Mouse (Mus musculus): ENCODE data around the gene Tac1. TPM values are rescaled to one million over a fixed set of nuclear protein-coding genes. Genes with fewer than 3 reads are reported as not detected.
"Not testable (repeated sequence)": the region's sequence is repeated elsewhere in the genome, so short reads cannot be mapped to it uniquely, and the experiment has no call there.

Tac1 gene
- total RNA-seq (2021), result 10 to 100 TPM; 20.5 to 34.8 TPM
- long read RNA-seq, experiment 1, transcript Tac1-203 (6 exons, 691 nt), result major isoform, 10 of 14 reads
- long read RNA-seq, experiment 1, partial matches to known transcripts, result 3 of 14 reads
- long read RNA-seq, experiment 1, other reads (novel, unspliced or antisense), result 0 of 14 reads
- long read RNA-seq, experiment 2, partial matches to known transcripts, result 1 of 3 reads
- long read RNA-seq, experiment 2, other reads (novel, unspliced or antisense), result 0 of 3 reads

DNA sequence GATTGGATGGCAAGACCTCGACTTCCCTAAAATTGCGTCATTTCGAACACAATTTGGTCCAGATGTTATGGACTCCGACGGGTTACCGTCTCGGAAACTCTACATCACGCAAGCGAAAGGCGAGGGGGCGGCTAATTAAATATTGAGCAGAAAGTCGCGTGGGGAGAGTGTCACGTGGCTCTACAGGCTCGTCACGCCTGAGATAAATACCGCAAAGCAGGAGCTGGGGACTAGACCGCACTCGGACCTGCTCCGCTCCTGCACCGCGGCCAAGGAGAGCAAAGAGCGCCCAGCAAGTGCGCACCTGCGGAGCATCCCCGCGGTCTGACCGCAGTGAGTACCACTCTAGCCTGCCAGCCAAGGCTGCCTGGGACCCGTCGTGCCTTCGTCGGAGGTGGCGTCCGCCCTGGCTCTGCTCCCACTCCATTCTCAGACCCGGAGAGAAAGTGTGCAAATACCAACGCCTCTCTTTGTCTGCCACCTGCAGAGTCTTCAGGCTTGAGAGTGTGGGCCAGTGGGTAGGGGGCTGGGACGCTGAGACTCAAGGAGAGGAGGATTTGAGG is at the start of gene Tac1:
Gene Tac1 (plus strand): TSS at position 51 of the 563 bp plus-strand sequence.
- intact Hi-C loops (cut with DNase I), result no loop called here
- DNase-seq (ENCODE audit: low spot score in 2 of 2), result peak in 1 of 2 experiments; percentile 14

DNA sequence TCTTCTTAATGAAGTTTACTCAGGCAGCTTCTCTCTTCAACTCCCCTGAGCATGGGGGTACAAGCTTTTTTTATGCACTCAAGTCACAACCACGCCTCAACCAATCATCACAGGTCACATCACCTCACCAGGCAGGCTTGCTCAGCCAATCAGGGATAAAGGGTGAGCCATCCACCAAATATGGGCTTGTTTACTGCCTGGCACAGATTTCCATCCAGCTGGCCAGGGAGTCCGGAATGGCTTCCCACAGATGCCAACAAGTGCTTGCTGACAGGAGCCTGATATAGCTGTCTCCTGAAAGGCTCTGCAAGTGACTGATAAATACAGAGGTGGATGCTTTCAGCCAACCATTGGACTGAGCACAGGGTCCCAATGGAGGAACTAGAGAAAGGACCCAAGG is 11.2 kb upstream of the Tac1 start:
- DNase-seq (ENCODE audit: low spot score in 2 of 2); intact Hi-C loops (cut with DNase I): not testable (repeated sequence)

DNA sequence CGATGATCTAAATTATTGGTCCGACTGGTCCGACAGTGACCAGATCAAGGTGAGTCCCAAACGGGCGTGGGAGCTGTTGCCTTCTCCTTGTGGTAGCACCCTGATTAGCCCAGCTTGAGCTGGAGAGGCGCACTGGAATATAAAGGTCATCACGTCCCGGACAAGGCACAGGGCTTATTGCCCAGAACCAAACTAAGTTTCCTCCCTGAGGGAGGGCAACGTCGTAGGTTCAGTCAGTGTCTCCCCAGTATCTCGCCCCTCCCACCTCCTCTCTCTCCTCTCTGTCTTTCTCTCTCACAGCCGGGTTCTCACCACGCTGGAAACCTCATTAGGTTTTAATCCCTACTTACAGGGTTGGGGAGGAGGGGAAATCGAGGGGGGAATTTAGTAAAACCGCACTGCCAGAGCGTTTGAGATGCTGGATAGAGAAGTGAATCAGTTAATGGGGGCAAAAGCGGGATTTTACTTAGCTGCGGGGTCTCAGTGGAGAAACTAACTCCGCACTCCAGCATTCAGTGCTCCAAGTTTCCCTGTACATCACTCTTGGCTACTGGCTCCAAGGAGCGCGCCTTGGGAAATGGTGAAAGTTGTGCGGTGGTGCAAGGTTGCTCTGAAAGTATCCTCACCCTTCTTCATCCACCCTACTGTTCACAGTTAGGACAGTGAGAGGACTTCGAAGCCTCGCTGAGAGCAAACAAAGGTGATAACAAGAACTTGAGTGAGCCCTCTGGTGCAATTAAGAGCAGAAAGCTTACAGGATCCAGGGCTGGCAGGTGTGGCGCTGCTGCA is 1.2 kb downstream of the Tac1 start:
- DNase-seq (ENCODE audit: low spot score in 2 of 2), result no peak
- intact Hi-C loops (cut with DNase I), result no loop called here

DNA sequence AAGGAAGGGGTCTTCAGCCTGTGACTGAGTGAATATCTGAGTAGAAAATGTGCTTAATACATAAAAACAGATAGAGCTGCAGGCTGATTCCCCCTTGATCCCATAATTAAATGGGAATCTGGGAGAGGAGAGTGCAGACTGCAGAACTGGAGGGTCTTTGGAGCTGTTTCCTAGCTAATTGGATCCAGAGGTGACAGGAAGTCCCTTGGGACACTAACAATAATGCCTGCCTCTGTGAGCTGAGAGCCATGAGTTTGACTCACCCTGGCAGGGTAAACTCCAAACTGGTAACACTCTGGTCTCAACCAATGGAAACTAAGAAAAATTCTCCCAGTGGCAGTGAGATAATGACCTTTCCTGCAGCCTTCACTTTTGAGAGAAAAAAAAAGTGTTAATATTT is 3.5 kb downstream of the Tac1 start:
- DNase-seq (ENCODE audit: low spot score in 2 of 2), result no peak
- intact Hi-C loops (cut with DNase I), result no loop called here

DNA sequence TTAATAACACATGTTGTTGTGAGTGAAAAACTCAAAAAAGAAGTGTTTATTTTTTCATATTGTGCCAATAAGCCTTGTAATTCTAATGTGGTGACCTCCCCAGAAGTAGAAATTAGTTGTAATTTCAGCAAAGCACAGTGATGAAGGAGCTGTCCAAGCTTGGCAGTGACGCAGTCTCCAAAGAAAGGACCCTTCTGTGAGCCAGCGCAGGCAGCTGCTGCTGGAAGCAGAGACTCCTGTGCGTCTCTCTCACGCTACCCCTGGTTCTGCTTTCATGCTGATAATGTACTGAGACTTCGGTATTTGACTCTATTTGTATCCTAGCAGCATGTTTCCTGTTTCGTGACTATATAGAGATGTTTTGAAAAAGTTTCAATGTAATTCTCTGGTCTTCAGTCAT is 7.8 kb downstream of the Tac1 start:
- peak in 1 of 2 experiments; percentile 8 for DNase-seq (ENCODE audit: low spot score in 2 of 2)
- intact Hi-C loops (cut with DNase I), result no loop called here

DNA sequence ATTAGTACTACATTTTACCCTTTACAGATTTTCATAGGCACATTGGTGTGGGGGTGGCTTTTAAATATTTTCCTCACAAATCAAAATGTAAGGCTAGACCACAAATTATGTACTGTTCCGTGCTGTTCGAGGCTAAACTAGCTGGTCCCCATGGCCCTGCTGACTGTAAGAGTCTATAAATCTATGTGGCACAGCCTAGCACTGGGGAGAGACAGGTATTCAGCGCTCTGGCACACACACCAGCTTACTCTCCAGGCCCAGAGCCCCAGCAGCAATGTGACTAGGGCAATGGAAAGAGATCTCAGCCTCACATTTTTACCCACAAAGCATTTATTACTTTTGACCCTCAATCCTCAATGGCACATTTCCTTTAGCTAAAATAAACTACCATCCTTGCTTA is 9.9 kb downstream of the Tac1 start:
- intact Hi-C loops (cut with DNase I), result no loop called here
- no peak for DNase-seq (ENCODE audit: low spot score in 2 of 2)

DNA sequence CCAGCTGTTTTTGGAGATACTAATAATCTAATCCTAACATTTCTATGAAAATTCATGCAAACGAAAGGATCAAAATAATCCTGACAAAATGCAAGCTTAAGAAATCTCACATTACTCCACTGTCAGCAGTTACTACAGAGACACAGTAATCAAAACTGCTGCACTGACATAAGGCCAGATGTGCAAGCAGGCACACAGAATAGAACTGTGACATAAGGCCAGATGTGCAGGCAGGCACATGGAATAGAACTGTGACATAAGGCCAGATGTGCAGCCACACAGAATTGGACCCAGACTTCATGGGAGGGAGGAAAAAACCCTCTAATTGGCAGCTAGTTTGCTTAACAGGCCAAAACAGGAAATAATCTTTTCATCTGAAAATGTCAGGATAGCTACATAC is 16.5 kb downstream of the Tac1 start:
- no peak for DNase-seq (ENCODE audit: low spot score in 2 of 2)
- intact Hi-C loops (cut with DNase I), result no loop called here

DNA sequence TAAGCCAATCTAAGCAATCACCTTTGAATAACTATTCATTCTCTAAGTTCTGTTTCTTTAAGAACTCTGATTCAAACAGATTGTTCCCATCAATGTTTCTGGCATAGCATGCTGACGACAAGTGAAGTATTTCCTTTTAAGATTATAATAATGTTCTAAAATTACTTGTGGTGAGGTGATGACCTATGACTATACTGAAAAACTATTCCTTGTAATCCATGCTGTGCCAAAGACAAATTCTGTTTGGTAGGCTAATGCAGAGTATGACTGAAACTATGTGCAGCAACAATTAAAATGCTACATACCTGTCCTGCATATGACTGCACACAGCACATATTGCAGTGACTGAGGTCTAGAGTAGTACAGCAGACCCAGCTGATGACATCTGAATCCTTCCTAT is 23.4 kb downstream of the Tac1 start:
- no peak for DNase-seq (ENCODE audit: low spot score in 2 of 2)
- intact Hi-C loops (cut with DNase I), result no loop called here

DNA sequence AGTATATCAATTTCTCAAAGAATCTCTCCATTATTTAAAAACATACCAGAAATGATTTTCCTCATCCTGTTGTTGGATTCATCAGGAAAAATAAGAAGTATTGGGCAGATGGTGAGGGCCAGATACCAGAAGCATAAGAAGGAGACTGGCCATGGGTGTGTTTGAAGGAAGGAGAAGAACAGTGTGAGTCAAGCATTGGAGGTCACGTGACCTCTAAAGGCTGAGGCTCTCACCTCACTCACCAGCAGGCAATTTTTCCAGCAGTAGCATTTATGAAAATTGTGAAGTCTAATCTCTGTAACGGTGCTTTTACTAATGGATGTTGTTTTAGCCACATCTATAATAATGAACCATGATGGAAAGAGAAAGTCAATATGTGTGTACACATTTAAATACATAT is 39.8 kb downstream of the Tac1 start:
- intact Hi-C loops (cut with DNase I), result no loop called here
- DNase-seq (ENCODE audit: low spot score in 2 of 2), result no peak

DNA sequence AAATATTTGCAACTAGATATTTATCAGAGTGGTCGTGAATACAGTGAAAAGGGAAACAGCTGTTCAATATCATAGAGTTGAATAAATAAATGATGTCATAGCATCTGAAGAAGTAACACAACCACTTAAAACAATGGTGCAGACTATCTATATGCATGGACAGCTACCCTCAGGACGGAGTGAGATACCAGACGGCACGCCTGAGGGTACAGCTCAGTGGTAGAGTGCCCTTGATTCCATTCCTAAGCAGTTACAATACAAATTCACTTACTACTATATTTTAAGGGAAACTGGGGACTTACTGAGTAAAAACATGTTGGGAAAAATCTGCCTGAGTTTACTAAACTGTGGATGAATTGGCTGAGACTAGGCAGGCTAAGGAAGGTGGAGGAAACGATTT is 43.7 kb downstream of the Tac1 start:
- intact Hi-C loops (cut with DNase I), result no loop called here
- no peak for DNase-seq (ENCODE audit: low spot score in 2 of 2)

DNA sequence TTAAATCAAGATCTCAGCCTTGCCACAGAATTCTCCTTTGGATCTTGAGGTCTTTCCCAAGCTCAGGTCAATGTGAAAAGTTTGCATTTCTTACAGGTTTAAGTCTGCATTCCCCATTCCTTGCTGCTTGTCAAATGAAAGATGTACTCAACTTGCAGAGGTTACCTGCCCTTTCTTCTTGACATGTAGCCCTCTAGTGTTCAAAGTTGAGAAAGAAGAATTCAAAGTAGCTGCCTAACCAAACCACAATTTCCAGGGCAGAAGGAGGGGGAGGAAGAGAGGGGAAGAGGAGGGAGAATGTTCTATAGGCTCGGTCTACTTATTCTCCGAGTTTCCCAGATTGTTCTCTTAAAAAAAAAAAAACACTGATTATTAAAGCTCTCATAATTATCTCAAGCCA is 45.5 kb downstream of the Tac1 start:
- intact Hi-C loops (cut with DNase I), result no loop called here
- DNase-seq (ENCODE audit: low spot score in 2 of 2), result no peak

DNA sequence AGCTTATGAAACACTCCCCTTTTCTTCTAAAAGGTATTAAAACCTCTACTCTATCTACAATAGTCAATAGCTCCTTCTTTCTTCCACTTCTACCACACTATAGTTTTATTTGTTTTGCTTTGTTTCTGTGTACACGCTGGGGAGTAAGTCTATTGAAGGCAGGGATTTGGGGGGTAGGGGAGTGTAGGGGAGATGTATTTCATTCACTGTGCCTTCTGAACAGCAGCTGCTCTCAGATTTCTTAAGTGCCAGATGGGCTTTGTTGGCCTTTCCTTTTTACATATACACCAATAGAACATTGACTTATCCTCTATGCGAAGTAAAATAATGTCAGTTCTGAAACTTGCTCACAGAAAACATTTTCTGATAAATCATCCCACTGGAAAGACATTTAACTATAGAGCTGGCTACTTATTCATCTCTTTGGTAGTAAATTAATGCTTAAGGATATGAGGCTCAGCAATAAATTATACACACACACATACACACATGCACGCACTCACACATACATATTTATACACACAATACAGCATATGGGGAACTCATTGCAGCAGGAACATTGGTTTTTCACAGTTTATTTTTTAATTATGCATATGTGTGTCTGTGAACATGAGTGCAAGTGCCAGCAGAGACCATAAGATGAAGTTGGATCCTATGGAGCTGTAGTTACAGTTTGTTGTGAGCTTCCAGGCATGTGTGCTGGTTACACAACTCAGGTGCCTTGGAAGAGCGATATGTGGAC is 46.8 kb downstream of the Tac1 start:
- intact Hi-C loops (cut with DNase I), result no loop called here
- DNase-seq (ENCODE audit: low spot score in 2 of 2), result no peak

DNA sequence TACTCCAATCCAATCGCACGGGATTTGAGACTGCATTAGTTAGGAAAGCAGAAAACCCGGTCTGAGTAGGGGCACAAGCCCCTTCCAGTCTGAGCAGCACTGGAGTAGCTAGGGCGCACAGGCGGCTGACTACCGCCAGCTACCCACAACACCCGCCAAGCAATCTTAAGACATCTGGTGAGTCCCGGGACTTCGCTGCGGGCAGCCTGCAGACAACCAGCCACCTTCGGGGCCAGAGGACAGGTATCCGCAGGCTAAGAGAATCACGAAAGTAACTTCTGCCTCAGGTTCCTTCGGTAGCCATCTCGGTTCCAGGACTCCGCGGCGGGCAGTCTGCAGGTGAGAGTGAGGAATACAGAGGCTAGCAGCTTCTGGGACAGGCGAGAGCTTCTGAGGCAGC is 59.0 kb downstream of the Tac1 start:
- intact Hi-C loops (cut with DNase I); DNase-seq (ENCODE audit: low spot score in 2 of 2): not testable (repeated sequence)

Other genes starting within 250 kb of the Tac1 start
- gene Asns, start 138.4 kb downstream of the Tac1 start, total RNA-seq (2021), result 100 to 1,000 TPM; 104 to 112 TPM

Measured in left cerebral cortex, postnatal 14 days (tissue).